Mouse (Mus musculus): Measurements from ENCODE around the gene Sec13.

DNA sequence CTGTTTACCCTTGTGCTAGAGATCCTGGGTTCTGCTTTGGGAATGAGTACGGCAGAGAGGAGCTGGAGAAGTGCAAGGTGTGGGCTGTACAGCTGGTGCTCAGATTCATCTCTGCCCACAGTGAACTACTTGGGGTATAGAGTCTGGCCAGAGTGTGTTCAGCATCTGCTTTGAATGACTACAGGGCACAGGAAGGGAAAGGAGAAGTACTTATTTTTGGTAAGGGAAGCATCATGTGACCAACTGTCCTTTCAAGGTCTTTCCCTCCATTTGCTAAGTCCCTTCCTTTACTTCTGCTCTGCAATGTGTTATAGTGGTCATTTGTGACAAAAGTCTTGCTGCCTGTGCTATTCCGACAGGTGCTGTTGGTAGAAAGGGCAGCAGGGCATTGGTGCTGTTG, 26.3 kb downstream of the Sec13 start:
- TF ChIP-seq POLR2AphosphoS2 (IDR thresholded peaks at IDR 0.05; ENCODE audit: insufficient read length, low read depth) (no peak), POLR2A (IDR thresholded peaks at IDR 0.05; ENCODE audit: insufficient read length, low read depth) (no peak), TCF12 (IDR thresholded peaks at IDR 0.05; ENCODE audit: insufficient read depth, poor library complexity, severe bottlenecking) (no peak), MYOG (IDR thresholded peaks at IDR 0.05; ENCODE audit: control insufficient read depth in 1 of 3, insufficient read depth in 1 of 3, insufficient read length in 2 of 3, low read depth in 2 of 3) (no peak), USF1 (IDR thresholded peaks at IDR 0.05; ENCODE audit: low read depth) (no peak), MYOD1 (IDR thresholded peaks at IDR 0.05; ENCODE audit: control insufficient read depth in 1 of 3, insufficient read length in 2 of 3, low read depth in 2 of 3) (no peak), MAX (IDR thresholded peaks at IDR 0.05; ENCODE audit: low read depth) (no peak), E2F4 (IDR thresholded peaks at IDR 0.05; ENCODE audit: insufficient read depth) (no peak)
